Mouse (Mus musculus) C2C12 (cell line): ENCODE measurements around the gene Mylip. TPM values are rescaled to one million over a fixed set of nuclear protein-coding genes. Genes with fewer than 3 reads are reported as not detected.

Experiments used
- H3K27me3 ChIP-seq: one replicate; pipeline ENCODE4 v1.6.1; 2011; ENCODE audit not compliant: control insufficient read depth, insufficient read depth, insufficient read length
- H3K36me3 ChIP-seq: one replicate; pipeline ENCODE4 v1.6.1; 2011; ENCODE audit not compliant: control insufficient read depth, insufficient read depth
- H3K4me3 ChIP-seq: one replicate; pipeline ENCODE4 v1.5.1; 2011; ENCODE audit warnings: mild to moderate bottlenecking, control low read depth; ENCODE audit not compliant: poor library complexity, insufficient read depth, severe bottlenecking
- H3K79me2 ChIP-seq: one replicate; pipeline ENCODE4 v1.6.1; 2011; ENCODE audit not compliant: control insufficient read depth, insufficient read depth
- H3K79me3 ChIP-seq: one replicate; pipeline ENCODE4 v1.6.1; 2011; ENCODE audit warnings: low read depth, control low read depth
- H3ac ChIP-seq: one replicate; pipeline ENCODE3; 2011; ENCODE audit warnings: low read depth; ENCODE audit not compliant: control insufficient read depth, insufficient read length
- CEBPB ChIP-seq: IDR thresholded peaks from one replicate; pipeline ENCODE4 v1.6.1; 2011; ENCODE audit warnings: low read depth, mild to moderate bottlenecking, control low read depth, moderate library complexity
- CTCF ChIP-seq: IDR thresholded peaks from one replicate; pipeline ENCODE4 v1.5.1; 2011; ENCODE audit not compliant: control insufficient read depth, insufficient read depth, insufficient read length
- FOSL1 ChIP-seq: IDR thresholded peaks from one replicate; pipeline ENCODE4 v1.8.0; 2011; ENCODE audit warnings: mild to moderate bottlenecking, low read length; ENCODE audit not compliant: poor library complexity, insufficient read depth, severe bottlenecking
- MAX ChIP-seq: IDR thresholded peaks from one replicate; pipeline ENCODE4 v1.6.1; 2011; ENCODE audit warnings: mild to moderate bottlenecking, control low read depth
- MYOD1 ChIP-seq: IDR thresholded peaks from one replicate; pipeline ENCODE4 v1.6.1; 2011; ENCODE audit warnings: low read depth; ENCODE audit not compliant: control insufficient read depth, insufficient read length
- MYOG ChIP-seq: IDR thresholded peaks from one replicate; pipeline ENCODE4 v1.6.1; 2011; ENCODE audit not compliant: control insufficient read depth, insufficient read length; ENCODE audit errors: extremely low read depth
- USF1 ChIP-seq: IDR thresholded peaks from one replicate; pipeline ENCODE4 v1.6.1; 2011; ENCODE audit warnings: low read depth, mild to moderate bottlenecking, control low read depth, moderate library complexity
- polyA plus RNA-seq: library from polyadenylated mRNA; unstranded; fragments of >200 nt; fragmentation: generic; extraction: Trizol; gene quantifications from one replicate; pipeline ENCODE4 v1.2.1, GENCODE M21; 2012; ENCODE audit warnings: missing spikeins

Gene Mylip
- polyA plus RNA-seq, 1 experiment: 4.8 TPM

DNA sequence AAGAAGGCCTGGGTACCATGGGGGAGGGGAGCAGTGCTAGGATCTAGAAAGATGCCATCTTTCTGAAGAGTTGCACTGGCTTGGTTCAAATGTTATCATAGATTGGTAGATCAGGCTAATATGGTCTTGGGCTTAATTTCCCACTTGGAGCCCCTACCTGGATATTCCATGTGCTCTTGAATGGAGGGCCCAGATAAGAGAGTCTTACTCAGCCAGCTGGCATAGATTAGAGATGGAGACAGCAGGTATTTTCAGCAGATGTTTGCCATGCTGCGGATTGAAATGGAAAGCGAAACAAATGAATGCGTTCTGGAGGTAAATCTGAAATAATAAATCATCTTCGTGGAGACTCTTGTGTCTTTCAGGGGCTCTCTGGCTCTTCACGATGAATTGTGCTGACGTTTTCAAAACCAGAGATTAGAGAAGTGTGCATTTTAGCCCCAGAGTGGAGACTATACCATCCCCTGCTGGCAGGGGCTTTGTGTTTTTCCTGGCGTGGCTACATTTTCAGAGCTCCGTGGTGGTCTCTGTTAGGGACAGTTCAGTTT lies 4.8 kb downstream of the Mylip start:
- Histone ChIP-seq H3K79me3 (peaks cover 29% of the 10 kb centered on the region), H3K79me2 (peaks cover 82% of the 10 kb centered on the region), H3ac (no peak overlapping the region), H3K27me3 (no peaks in the 10 kb centered on the region), H3K4me3 (no peak overlapping the region), H3K36me3 (peaks cover 21% of the 10 kb centered on the region)
- TF ChIP-seq MYOG (no peak), USF1 (no peak), CEBPB (no peak), FOSL1 (no peak), MYOD1 (no peak), CTCF (no peak), MAX (no peak)

DNA sequence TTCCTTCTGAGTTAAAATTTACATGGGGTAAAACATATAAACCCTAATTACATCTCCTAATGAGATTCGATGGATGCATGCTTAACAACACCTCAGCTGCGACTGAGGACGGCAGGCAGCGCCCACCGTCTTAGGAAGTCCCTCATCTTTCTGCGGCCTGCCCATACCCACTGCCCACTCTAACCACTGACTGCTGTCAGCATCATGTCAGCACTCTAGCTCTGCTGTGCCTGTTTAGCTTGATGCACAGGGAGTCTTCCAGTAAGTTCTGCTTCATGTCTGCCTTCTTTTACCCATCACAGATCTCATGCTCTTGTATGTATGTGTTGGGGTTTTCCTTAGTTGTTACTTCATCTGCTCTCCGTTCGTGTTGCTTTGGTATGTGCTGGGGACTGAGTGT lies 7.2 kb downstream of the Mylip start:
- H3K36me3 ChIP-seq: peaks cover 21% of the 10 kb centered on the region
- H3K27me3 ChIP-seq: no peaks in the 10 kb centered on the region
- H3K4me3 ChIP-seq: no peak overlapping the region
- H3K79me2 ChIP-seq: peaks cover 69% of the 10 kb centered on the region
- peak overlapping the region; percentile 8 for H3ac ChIP-seq
- TF ChIP-seq USF1 (no peak), MYOD1 (no peak), CEBPB (no peak), CTCF (no peak), FOSL1 (no peak), MAX (no peak), MYOG (no peak)
- H3K79me3 ChIP-seq: peaks cover 26% of the 10 kb centered on the region

DNA sequence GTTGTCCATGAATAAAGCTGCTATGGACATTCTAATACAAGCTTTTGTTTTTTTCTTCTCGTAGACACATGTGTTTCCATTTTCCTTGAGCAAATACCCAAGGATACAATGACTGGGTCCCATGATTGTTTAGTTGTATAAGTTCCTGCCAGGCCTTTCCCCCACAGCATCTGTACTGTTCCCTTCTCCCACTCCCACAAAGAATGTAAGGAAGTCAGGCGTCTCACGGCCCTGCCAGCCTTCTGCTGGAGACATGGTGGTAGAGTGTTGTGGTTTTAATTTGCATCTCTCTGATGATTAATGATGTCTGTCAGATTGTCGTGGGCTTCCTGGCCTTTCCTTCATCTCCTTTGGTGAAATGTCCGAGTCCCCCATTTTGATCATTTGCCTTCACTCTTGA lies 7.7 kb downstream of the Mylip start:
- H3K4me3 ChIP-seq: no peak overlapping the region
- H3K79me3 ChIP-seq: peaks cover 25% of the 10 kb centered on the region
- peak overlapping the region; percentile 18 for H3ac ChIP-seq
- no peaks in the 10 kb centered on the region for H3K27me3 ChIP-seq
- H3K79me2 ChIP-seq: peaks cover 66% of the 10 kb centered on the region
- peaks cover 19% of the 10 kb centered on the region for H3K36me3 ChIP-seq
- TF ChIP-seq MYOD1 (no peak), CEBPB (no peak), MYOG (no peak), CTCF (no peak), FOSL1 (no peak), USF1 (no peak), MAX (no peak)

DNA sequence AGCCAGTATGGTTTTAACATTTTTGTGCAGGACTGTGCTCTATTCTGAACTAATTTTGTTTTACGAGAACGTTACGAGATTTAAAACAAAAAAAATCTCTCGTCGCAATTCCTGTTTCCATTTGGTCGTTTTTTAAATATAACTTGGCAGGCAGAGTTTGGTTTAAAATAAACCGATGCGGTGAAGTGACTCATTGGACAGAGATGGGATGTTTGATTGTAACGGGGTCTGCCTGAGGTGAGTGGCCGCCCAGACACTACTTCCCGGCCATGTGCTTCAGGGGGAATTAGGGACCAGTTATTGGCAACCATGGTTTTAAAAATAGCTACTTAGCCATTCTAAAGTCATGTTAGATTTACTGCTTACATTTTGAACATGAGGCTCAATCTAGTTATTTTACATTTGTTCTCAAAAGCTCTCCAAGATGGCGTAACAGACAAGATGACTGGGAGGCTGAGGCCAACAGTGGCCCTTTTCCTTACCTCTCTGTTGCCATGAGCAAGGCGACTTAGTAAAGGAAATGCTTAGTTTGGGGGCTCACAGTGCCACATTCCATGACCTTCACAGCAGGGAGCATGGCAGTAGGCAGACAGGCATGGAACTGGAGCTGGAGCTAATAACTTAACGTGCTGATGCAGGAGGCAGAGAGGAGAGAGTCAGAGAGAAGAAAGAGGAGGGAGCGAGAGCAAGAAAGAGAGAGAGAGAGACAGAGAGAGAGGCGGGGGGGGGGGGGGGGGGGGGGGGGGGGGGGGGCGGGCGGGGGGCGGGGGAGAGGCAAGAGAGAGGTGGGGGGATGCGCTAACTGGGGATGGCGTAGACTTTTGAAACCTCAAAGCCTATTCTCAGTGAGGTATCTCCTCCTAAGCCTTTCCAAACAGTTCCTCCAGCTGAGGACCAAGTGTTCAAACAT lies 8.6 kb downstream of the Mylip start:
- Histone ChIP-seq H3K4me3 (no peak overlapping the region), H3ac (no peak overlapping the region), H3K79me2 (peaks cover 57% of the 10 kb centered on the region), H3K79me3 (peaks cover 17% of the 10 kb centered on the region), H3K36me3 (peaks cover 10% of the 10 kb centered on the region), H3K27me3 (no peaks in the 10 kb centered on the region)
- TF ChIP-seq FOSL1 (no peak), MAX (no peak), MYOG (no peak)

DNA sequence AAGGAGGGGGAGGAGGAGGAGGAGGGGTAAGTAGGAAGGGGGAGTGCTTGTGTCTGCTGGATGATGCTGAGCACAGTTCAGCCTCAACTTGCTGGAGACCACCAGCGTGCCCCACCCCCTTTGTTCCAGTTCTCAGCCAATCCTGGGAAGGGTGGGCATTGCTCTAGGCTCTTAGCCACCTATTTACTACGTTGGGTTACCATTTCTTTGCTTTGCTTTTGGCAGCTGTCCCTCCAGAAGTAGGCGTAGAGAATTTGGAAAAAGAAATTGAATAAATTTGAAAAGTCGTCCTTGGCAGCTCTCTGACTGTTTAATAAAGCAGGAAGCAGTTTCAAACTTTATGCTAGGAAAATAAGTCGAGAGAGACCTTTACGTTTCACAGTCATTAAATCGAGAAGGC lies 11.2 kb downstream of the Mylip start:
- no peak for TF ChIP-seq CEBPB
- no peak for TF ChIP-seq USF1
- H3K27me3 ChIP-seq: no peaks in the 10 kb centered on the region
- peaks cover 13% of the 10 kb centered on the region for H3K36me3 ChIP-seq
- peaks cover 6% of the 10 kb centered on the region for H3K79me3 ChIP-seq
- no peak overlapping the region for H3ac ChIP-seq
- H3K4me3 ChIP-seq: no peak overlapping the region
- peaks cover 32% of the 10 kb centered on the region for H3K79me2 ChIP-seq

DNA sequence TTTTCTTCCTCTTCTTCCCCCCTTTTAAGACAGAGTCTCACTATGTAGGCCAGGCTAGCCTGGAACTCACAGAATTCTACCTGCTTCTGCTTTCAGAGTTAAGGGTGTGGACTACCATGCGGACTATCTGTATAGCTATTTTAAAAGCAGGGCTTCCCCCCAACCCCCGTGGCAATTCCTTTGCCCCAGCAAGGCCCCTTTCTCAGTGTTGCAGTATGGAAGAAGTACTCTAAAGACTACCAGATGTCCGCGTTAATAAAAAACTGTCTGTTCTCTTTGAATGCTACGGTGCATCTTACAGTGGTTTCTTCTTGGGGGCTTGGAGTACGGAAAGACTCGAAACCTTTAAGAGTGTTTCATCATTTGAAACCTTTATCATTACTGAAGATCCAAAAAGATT lies 12.3 kb downstream of the Mylip start:
- Histone ChIP-seq H3K27me3 (no peaks in the 10 kb centered on the region), H3K79me2 (peaks cover 20% of the 10 kb centered on the region), H3K79me3 (peaks cover 3% of the 10 kb centered on the region), H3ac (peak overlapping the region; percentile 30), H3K36me3 (peaks cover 24% of the 10 kb centered on the region), H3K4me3 (no peak overlapping the region)
- TF ChIP-seq USF1 (no peak), MYOG (no peak), CTCF (no peak), FOSL1 (no peak), MAX (no peak), CEBPB (no peak), MYOD1 (no peak)
